Mouse (Mus musculus): ENCODE measurements around the gene Arhgap22. TPM values are rescaled to one million over a fixed set of nuclear protein-coding genes. Genes with fewer than 3 reads are reported as not detected.

The Arhgap22 gene
- total and polyA plus RNA-seq, 2 experiments from 2014 or later = 1.5 to 4.2 TPM

- H3K4me2 ChIP-seq (ENCODE audit: low read depth, low read length) = no peak overlapping the region
- no peak for TF ChIP-seq EP300 (IDR thresholded peaks at IDR 0.05; ENCODE audit: low read depth)
- TF ChIP-seq CTCF (IDR thresholded peaks at IDR 0.05; ENCODE audit: low read depth) = no peak
- 62% methylated on average over 5 of the region's 5 CpGs for WGBS
- H3K9ac ChIP-seq (replicated peaks; ENCODE audit: low read depth, low read length) = no peak overlapping the region
- H3K4me1 ChIP-seq (ENCODE audit: control insufficient read depth, insufficient read depth) = peaks cover 3% of the 10 kb centered on the region; the same call in 1 of the 2 replicates
- H3K9me3 ChIP-seq (replicated peaks; ENCODE audit: control insufficient read depth, low read length) = no peaks in the 10 kb centered on the region
- no peak overlapping the region for H3K27ac ChIP-seq (ENCODE audit: low read depth)
- H3K4me3 ChIP-seq (ENCODE audit: low read depth, low read length) = no peak overlapping the region
- H3K36me3 ChIP-seq (replicated peaks; ENCODE audit: control insufficient read depth, insufficient read depth, low read length) = no peaks in the 10 kb centered on the region
- DNase-seq (ENCODE audit: low spot score) = no peak
- peaks cover 23% of the 10 kb centered on the region; the same call in 1 of the 2 replicates for H3K27me3 ChIP-seq (ENCODE audit: control insufficient read depth, insufficient read depth, low read length)
- no peak for ATAC-seq (ENCODE audit: insufficient read depth, low read depth)
Measured at GRCm38 (mm10) chr14:33315111-33315510, 101.3 kb downstream of the Arhgap22 start.

- DNase-seq (ENCODE audit: low spot score) (no peak), ATAC-seq (ENCODE audit: insufficient read depth, low read depth) (no peak)
- no peaks in the 10 kb centered on the region for H3K9me3 ChIP-seq (replicated peaks; ENCODE audit: control insufficient read depth, low read length)
- no peak overlapping the region for H3K4me3 ChIP-seq (ENCODE audit: low read depth, low read length)
- peaks cover 3% of the 10 kb centered on the region; the same call in 1 of the 2 replicates for H3K4me1 ChIP-seq (ENCODE audit: control insufficient read depth, insufficient read depth)
- 52% methylated on average over 4 of the region's 4 CpGs for WGBS
- H3K4me2 ChIP-seq (ENCODE audit: low read depth, low read length) = no peak overlapping the region
- no peak overlapping the region for H3K9ac ChIP-seq (replicated peaks; ENCODE audit: low read depth, low read length)
- TF ChIP-seq EP300 (IDR thresholded peaks at IDR 0.05; ENCODE audit: low read depth) (no peak), CTCF (IDR thresholded peaks at IDR 0.05; ENCODE audit: low read depth) (no peak)
- peaks cover 23% of the 10 kb centered on the region; the same call in 1 of the 2 replicates for H3K27me3 ChIP-seq (ENCODE audit: control insufficient read depth, insufficient read depth, low read length)
- H3K27ac ChIP-seq (ENCODE audit: low read depth) = no peak overlapping the region
- H3K36me3 ChIP-seq (replicated peaks; ENCODE audit: control insufficient read depth, insufficient read depth, low read length) = no peaks in the 10 kb centered on the region
Measured at GRCm38 (mm10) chr14:33315771-33316170, 101.9 kb downstream of the Arhgap22 start.

GRCm38 (mm10) chr14:33317946-33318345, 104.1 kb downstream of the Arhgap22 start:
- Histone ChIP-seq H3K9ac (replicated peaks; ENCODE audit: low read depth, low read length) (no peak overlapping the region), H3K4me1 (ENCODE audit: control insufficient read depth, insufficient read depth) (peaks cover 9% of the 10 kb centered on the region; the same call in 1 of the 2 replicates), H3K36me3 (replicated peaks; ENCODE audit: control insufficient read depth, insufficient read depth, low read length) (no peaks in the 10 kb centered on the region), H3K27me3 (ENCODE audit: control insufficient read depth, insufficient read depth, low read length) (peaks cover 30% of the 10 kb centered on the region; the same call in 1 of the 2 replicates), H3K9me3 (replicated peaks; ENCODE audit: control insufficient read depth, low read length) (no peaks in the 10 kb centered on the region), H3K4me2 (ENCODE audit: low read depth, low read length) (no peak overlapping the region), H3K4me3 (ENCODE audit: low read depth, low read length) (no peak overlapping the region), H3K27ac (ENCODE audit: low read depth) (no peak overlapping the region)
- 32% methylated on average over 6 of the region's 6 CpGs for WGBS
- no peak for DNase-seq (ENCODE audit: low spot score)
- no peak for ATAC-seq (ENCODE audit: insufficient read depth, low read depth)
- no peak for TF ChIP-seq EP300 (IDR thresholded peaks at IDR 0.05; ENCODE audit: low read depth)
- TF ChIP-seq CTCF (IDR thresholded peaks at IDR 0.05; ENCODE audit: low read depth) = no peak

GRCm38 (mm10) chr14:33319541-33320521, 106.0 kb downstream of the Arhgap22 start:
- Histone ChIP-seq H3K36me3 (replicated peaks; ENCODE audit: control insufficient read depth, insufficient read depth, low read length) (no peaks in the 10 kb centered on the region), H3K9ac (replicated peaks; ENCODE audit: low read depth, low read length) (peak overlapping the region; percentile 44), H3K27ac (ENCODE audit: low read depth) (no peak overlapping the region), H3K9me3 (replicated peaks; ENCODE audit: control insufficient read depth, low read length) (no peaks in the 10 kb centered on the region), H3K4me1 (ENCODE audit: control insufficient read depth, insufficient read depth) (peaks cover 9% of the 10 kb centered on the region; the same call in 1 of the 2 replicates), H3K4me3 (ENCODE audit: low read depth, low read length) (peak overlapping the region; percentile 60), H3K4me2 (ENCODE audit: low read depth, low read length) (peak overlapping the region; percentile 92), H3K27me3 (ENCODE audit: control insufficient read depth, insufficient read depth, low read length) (peaks cover 31% of the 10 kb centered on the region)
- ATAC-seq (ENCODE audit: insufficient read depth, low read depth) (peak; percentile 71), DNase-seq (ENCODE audit: low spot score) (peak; percentile 65)
- TF ChIP-seq EP300 (IDR thresholded peaks at IDR 0.05; ENCODE audit: low read depth) (no peak), CTCF (IDR thresholded peaks at IDR 0.05; ENCODE audit: low read depth) (peak; percentile 68)
- whole genome bisulfite sequencing = under 1% methylated on average over 77 of the region's 106 CpGs

- Histone ChIP-seq H3K27ac (ENCODE audit: low read depth) (no peak overlapping the region), H3K36me3 (replicated peaks; ENCODE audit: control insufficient read depth, insufficient read depth, low read length) (no peaks in the 10 kb centered on the region), H3K9ac (replicated peaks; ENCODE audit: low read depth, low read length) (no peak overlapping the region), H3K27me3 (ENCODE audit: control insufficient read depth, insufficient read depth, low read length) (peaks cover 25% of the 10 kb centered on the region), H3K9me3 (replicated peaks; ENCODE audit: control insufficient read depth, low read length) (no peaks in the 10 kb centered on the region), H3K4me3 (ENCODE audit: low read depth, low read length) (peak overlapping the region; percentile 60), H3K4me1 (ENCODE audit: control insufficient read depth, insufficient read depth) (peaks cover 9% of the 10 kb centered on the region; the same call in 1 of the 2 replicates), H3K4me2 (ENCODE audit: low read depth, low read length) (peak overlapping the region; percentile 92)
- TF ChIP-seq EP300 (IDR thresholded peaks at IDR 0.05; ENCODE audit: low read depth) = no peak
- DNase-seq (ENCODE audit: low spot score) = no peak
- ATAC-seq (ENCODE audit: insufficient read depth, low read depth) = no peak
- WGBS = 10% methylated on average over 7 of the region's 7 CpGs
Measured at GRCm38 (mm10) chr14:33320856-33321255, 107.0 kb downstream of the Arhgap22 start.
